Mouse (Mus musculus) MEL (cell line): ENCODE measurements around the gene Tmem130. TPM values are rescaled to one million over a fixed set of nuclear protein-coding genes. Genes with fewer than 3 reads are reported as not detected.

Experiments used
- DNase-seq: peaks from one replicate; pipeline ENCODE4 v3.0.0; 2011; ENCODE audit warnings: low read depth, low spot score
- H3K27ac ChIP-seq: 2 replicates; pipeline ENCODE4 v1.5.1; 2012; ENCODE audit warnings: low read depth, mild to moderate bottlenecking, control low read depth, low read length, moderate library complexity; ENCODE audit not compliant: control insufficient read depth
- H3K27me3 ChIP-seq, 2 experiments: fragments of 150-350 bp in 1 of 2; sonication (generic) in 1 of 2; 2 replicates each; pipeline ENCODE4 v1.6.1; 2012; ENCODE audit warnings: low read length in 2 of 2, mild to moderate bottlenecking in 2 of 2, improper control_type of control experiment in 1 of 2, moderate library complexity in 1 of 2; ENCODE audit not compliant: insufficient read depth in 2 of 2, control insufficient read depth in 1 of 2
- H3K36me3 ChIP-seq, 2 experiments: 2 replicates each; pipeline ENCODE4 v1.6.1; 2012 to 2014; ENCODE audit warnings: low read length in 2 of 2, improper control_type of control experiment in 1 of 2, inconsistent platforms in 1 of 2, mild to moderate bottlenecking in 1 of 2; ENCODE audit not compliant: insufficient read depth in 2 of 2, control insufficient read depth in 1 of 2
- H3K4me1 ChIP-seq, 2 experiments: fragments of 150-350 bp in 1 of 2; sonication (generic) in 1 of 2; 2 replicates each; pipeline ENCODE4 v1.6.1; 2012; ENCODE audit warnings: low read length in 2 of 2, improper control_type of control experiment in 1 of 2, mild to moderate bottlenecking in 1 of 2; ENCODE audit not compliant: insufficient read depth in 2 of 2, control insufficient read depth in 1 of 2
- H3K4me3 ChIP-seq, 2 experiments: fragments of 150-350 bp in 1 of 2; sonication (generic) in 1 of 2; 2 replicates each; pipeline ENCODE4 v1.5.1; 2012; ENCODE audit warnings: low read depth in 2 of 2, low read length in 2 of 2, mild to moderate bottlenecking in 2 of 2, moderate library complexity in 2 of 2, control low read depth in 1 of 2, improper control_type of control experiment in 1 of 2; ENCODE audit not compliant: control insufficient read depth in 1 of 2, insufficient read depth in 1 of 2
- H3K79me2 ChIP-seq: 2 replicates; pipeline ENCODE4 v1.6.1; 2012; ENCODE audit warnings: mild to moderate bottlenecking, low read length, moderate library complexity; ENCODE audit not compliant: control insufficient read depth, poor library complexity, insufficient read depth
- H3K9ac ChIP-seq: 2 replicates; pipeline ENCODE4 v1.6.1; 2012; ENCODE audit warnings: low read depth, mild to moderate bottlenecking, control low read depth, low read length, moderate library complexity; ENCODE audit not compliant: control insufficient read depth, poor library complexity, severe bottlenecking
- H3K9me3 ChIP-seq: fragments of 150-350 bp; sonication (generic); replicated peaks from 2 replicates; pipeline ENCODE4 v1.6.1; 2012; ENCODE audit warnings: mild to moderate bottlenecking, low read length, improper control_type of control experiment, moderate library complexity; ENCODE audit not compliant: insufficient read depth
- BHLHE40 ChIP-seq: IDR thresholded peaks from 2 replicates; pipeline ENCODE4 v1.6.1; 2012; ENCODE audit warnings: low read depth, mild to moderate bottlenecking, inconsistent platforms, low read length, improper control_type of control experiment, borderline replicate concordance
- GABPA ChIP-seq: IDR thresholded peaks from 2 replicates; pipeline ENCODE4 v1.6.1; 2012; ENCODE audit warnings: low read depth, mild to moderate bottlenecking, inconsistent platforms, low read length, improper control_type of control experiment, moderate library complexity
- GATA1 ChIP-seq: IDR thresholded peaks from 2 replicates; pipeline ENCODE4 v1.6.1; 2011; ENCODE audit warnings: low read depth, low read length, improper control_type of control experiment
- JUND ChIP-seq: IDR thresholded peaks from 2 replicates; pipeline ENCODE4 v1.6.1; 2011; ENCODE audit warnings: low read depth, mild to moderate bottlenecking, improper control_type of control experiment, low read length
- KAT2A ChIP-seq: conservative IDR thresholded peaks from 2 replicates; pipeline ENCODE4 v1.6.1; 2012; ENCODE audit warnings: low read depth, low read length, improper control_type of control experiment, inconsistent platforms
- MAFK ChIP-seq: IDR thresholded peaks from 2 replicates; pipeline ENCODE4 v1.6.1; 2011; ENCODE audit warnings: low read depth, mild to moderate bottlenecking, low read length, improper control_type of control experiment, borderline replicate concordance
- MAZ ChIP-seq: IDR thresholded peaks from 2 replicates; pipeline ENCODE4 v1.6.1; 2012; ENCODE audit warnings: low read depth, mild to moderate bottlenecking, inconsistent platforms, low read length, improper control_type of control experiment
- MEF2A ChIP-seq: IDR thresholded peaks from 2 replicates; pipeline ENCODE4 v1.6.1; 2014; ENCODE audit warnings: low read depth, mild to moderate bottlenecking, inconsistent platforms, low read length, improper control_type of control experiment; ENCODE audit not compliant: poor library complexity, insufficient replicate concordance, severe bottlenecking; ENCODE audit errors: extremely low read depth
- MYB ChIP-seq: IDR thresholded peaks from 2 replicates; pipeline ENCODE4 v1.6.1; 2011; ENCODE audit warnings: mild to moderate bottlenecking, low read depth, low read length, improper control_type of control experiment
- MYC ChIP-seq: IDR thresholded peaks from 2 replicates; pipeline ENCODE4 v1.6.1; 2011; ENCODE audit warnings: low read depth, mild to moderate bottlenecking, low read length, improper control_type of control experiment, moderate library complexity
- NELFE ChIP-seq: IDR thresholded peaks from 2 replicates; pipeline ENCODE4 v1.6.1; 2011; ENCODE audit warnings: low read depth, low read length, improper control_type of control experiment
- NRF1 ChIP-seq: IDR thresholded peaks from 2 replicates; pipeline ENCODE4 v1.6.1; 2014; ENCODE audit warnings: low read depth, mild to moderate bottlenecking, inconsistent platforms, low read length, improper control_type of control experiment, moderate library complexity; ENCODE audit not compliant: poor library complexity, insufficient read depth, severe bottlenecking
- POLR2A ChIP-seq, 2 experiments: IDR thresholded peaks; 2 replicates each; pipeline ENCODE4 v1.6.1; 2011 to 2012; ENCODE audit warnings: low read length in 2 of 2, mild to moderate bottlenecking in 2 of 2, control low read depth in 1 of 2, improper control_type of control experiment in 1 of 2, low read depth in 1 of 2, moderate library complexity in 1 of 2; ENCODE audit not compliant: control insufficient read depth in 1 of 2, insufficient read depth in 1 of 2, poor library complexity in 1 of 2
- TAL1 ChIP-seq: IDR thresholded peaks from 2 replicates; pipeline ENCODE4 v1.6.1; 2012; ENCODE audit warnings: mild to moderate bottlenecking, inconsistent platforms, low read length, moderate library complexity, mixed read lengths
- UBTF ChIP-seq: IDR thresholded peaks from 2 replicates; pipeline ENCODE4 v1.6.1; 2012; ENCODE audit warnings: low read depth, mild to moderate bottlenecking, inconsistent platforms, low read length, improper control_type of control experiment, moderate library complexity, borderline replicate concordance; ENCODE audit not compliant: insufficient read depth
- USF1 ChIP-seq: IDR thresholded peaks from 2 replicates; pipeline ENCODE4 v1.6.1; 2014; ENCODE audit warnings: low read depth, mild to moderate bottlenecking, inconsistent platforms, low read length, improper control_type of control experiment, moderate library complexity
- polyA plus RNA-seq, 2 experiments: library from polyadenylated mRNA; stranded (reverse) in 1 of 2; unstranded in 1 of 2; fragments of >175 nt in 1 of 2; fragments of >200 nt in 1 of 2; gene quantifications; 2 replicates each; pipeline versions ENCODE4 v1.2.1 to v1.2.4; 2012; ENCODE audit warnings: low replicate concordance in 2 of 2, low read depth in 1 of 2; ENCODE audit not compliant: insufficient read length in 2 of 2, insufficient read depth in 1 of 2, missing spikeins in 1 of 2
- total RNA-seq: library from RNA; depleted of rRNA; stranded (reverse); fragments of 300-350 nt; gene quantifications from 2 replicates; pipeline ENCODE4 v1.2.3, GENCODE M21; 2012

The Tmem130 gene
- total and polyA plus RNA-seq, 3 experiments = 0.14 TPM; not detected in 2

DNA sequence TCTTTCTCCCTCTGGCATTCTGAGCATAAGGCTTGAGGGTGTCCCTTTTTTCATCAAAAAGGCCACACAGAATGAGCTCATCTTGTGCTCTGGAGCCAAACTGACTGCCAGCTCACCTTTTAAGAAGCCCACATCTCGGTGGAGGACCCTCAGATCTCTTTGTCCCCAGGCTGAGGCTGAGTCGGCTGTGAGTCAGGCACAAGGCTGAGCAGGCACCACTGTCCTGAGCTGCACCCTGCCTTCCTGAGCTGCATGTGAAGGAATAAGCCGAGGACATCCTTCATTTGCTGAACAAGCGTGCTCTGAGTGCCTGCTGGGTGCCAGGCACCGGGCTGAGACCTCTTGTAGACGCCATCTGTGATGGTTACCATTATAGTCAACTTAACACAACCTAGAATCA is 44.4 kb downstream of the Tmem130 start:
- Histone ChIP-seq H3K9ac (no peak overlapping the region), H3K4me1 (no peaks in the 10 kb centered on the region), H3K9me3 (no peaks in the 10 kb centered on the region), H3K27me3 (peaks cover 0 to 4% of the 10 kb centered on the region in 2 experiments; a peak in 3 of 4 replicates), H3K36me3 (no peaks in the 10 kb centered on the region), H3K79me2 (no peaks in the 10 kb centered on the region), H3K4me3 (no peak overlapping the region), H3K27ac (no peak overlapping the region)
- no peak for DNase-seq
- TF ChIP-seq BHLHE40 (no peak), GATA1 (no peak), USF1 (no peak), MYB (no peak), MAZ (no peak), JUND (no peak), NELFE (no peak), MYC (no peak), NRF1 (no peak), MEF2A (no peak)

DNA sequence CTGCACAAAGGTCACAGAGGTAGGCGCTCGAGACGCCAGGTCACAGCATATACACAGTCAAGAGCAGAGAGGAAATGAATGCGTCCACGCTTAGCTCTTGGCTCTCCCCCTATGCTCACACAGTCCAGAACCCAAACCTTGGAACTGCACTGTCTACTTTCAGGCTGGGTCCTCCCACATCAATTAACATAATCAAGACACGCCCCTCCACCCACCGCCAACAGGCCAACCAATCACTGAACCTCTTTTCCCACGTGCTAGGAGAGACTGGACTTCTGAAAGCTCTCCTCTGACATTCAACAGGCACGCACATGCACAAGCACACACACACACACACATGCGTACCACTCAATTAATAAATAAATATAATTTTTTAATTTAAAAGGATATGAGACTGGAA is 48.2 kb downstream of the Tmem130 start:
- Histone ChIP-seq H3K9me3 (no peaks in the 10 kb centered on the region), H3K9ac (no peak overlapping the region), H3K27me3 (peaks cover 0 to 4% of the 10 kb centered on the region in 2 experiments; a peak in 3 of 4 replicates), H3K27ac (no peak overlapping the region), H3K4me3 (no peak overlapping the region), H3K79me2 (no peaks in the 10 kb centered on the region), H3K4me1 (no peaks in the 10 kb centered on the region), H3K36me3 (no peaks in the 10 kb centered on the region)
- TF ChIP-seq MYB (no peak), MAFK (no peak), MAZ (no peak), GABPA (no peak), POLR2A (IDR thresholded peaks at IDR 0.05; ENCODE audit: control insufficient read depth in 1 of 2, insufficient read depth in 1 of 2, low read depth in 1 of 2, low read length in 2 of 2, poor library complexity in 1 of 2) (no peak), UBTF (no peak), KAT2A (no peak), TAL1 (no peak), USF1 (no peak)
- DNase-seq = no peak
